Mouse (Mus musculus) lung, embryonic 15.5 days (tissue): Measurements from ENCODE around the gene Ugcg. TPM values are rescaled to one million over a fixed set of nuclear protein-coding genes. Genes with fewer than 3 reads are reported as not detected.
A peak's percentile ranks its signal among the peaks of the same experiment; 100 is the strongest.

Experiments
- ATAC-seq: fragments of 200-750 bp; cut with Nextera tagmentation; 2 replicates; pipeline ENCODE4 v1.8.0; 2017; ENCODE audit warnings: moderate number of reproducible peaks, borderline replicate concordance; ENCODE audit not compliant: low FRiP score, low TSS enrichment; ENCODE audit errors: extremely low read depth
- H3K27ac ChIP-seq: fragments of 300-500 bp; sonication (generic); 2 replicates; pipeline ENCODE4 v1.5.1; 2015; ENCODE audit warnings: moderate library complexity, mild to moderate bottlenecking, inconsistent platforms
- H3K27me3 ChIP-seq: fragments of 300-500 bp; sonication (generic); 2 replicates; pipeline ENCODE4 v1.6.1; 2015; ENCODE audit warnings: inconsistent platforms
- H3K36me3 ChIP-seq: fragments of 300-500 bp; sonication (generic); 2 replicates; pipeline ENCODE4 v1.6.1; 2015; ENCODE audit warnings: inconsistent platforms
- H3K4me1 ChIP-seq: fragments of 300-500 bp; sonication (generic); 2 replicates; pipeline ENCODE4 v1.6.1; 2015; ENCODE audit warnings: inconsistent platforms
- H3K4me2 ChIP-seq: fragments of 300-500 bp; sonication (generic); 2 replicates; pipeline ENCODE4 v1.6.1; 2015; ENCODE audit warnings: inconsistent platforms, mild to moderate bottlenecking, moderate library complexity
- H3K4me3 ChIP-seq: fragments of 300-500 bp; sonication (generic); 2 replicates; pipeline ENCODE4 v1.5.1; 2015; ENCODE audit warnings: mild to moderate bottlenecking, inconsistent platforms
- H3K9ac ChIP-seq: fragments of 300-500 bp; sonication (generic); 2 replicates; pipeline ENCODE4 v1.6.1; 2015; ENCODE audit warnings: inconsistent platforms
- H3K9me3 ChIP-seq: fragments of 300-500 bp; sonication (generic); 2 replicates; pipeline ENCODE4 v1.6.1; 2016; ENCODE audit warnings: inconsistent platforms
- WGBS: fragments of 180-500 bp; shearing (Covaris S2); methylation state at CpG from one replicate; pipeline ENCODE4 v1.1.7; 2015; 5-methylcytosine and 5-hydroxymethylcytosine counted together
- polyA plus RNA-seq: library from polyadenylated mRNA; unstranded; fragments of >200 nt; fragmentation: Nextera tagmentation; extraction: Ambion mirVana; gene quantifications from 2 replicates; pipeline ENCODE4 v1.2.1, GENCODE M21; 2015

Gene Ugcg
- polyA plus RNA-seq, 1 experiment from 2014 or later = 12.1 TPM

DNA sequence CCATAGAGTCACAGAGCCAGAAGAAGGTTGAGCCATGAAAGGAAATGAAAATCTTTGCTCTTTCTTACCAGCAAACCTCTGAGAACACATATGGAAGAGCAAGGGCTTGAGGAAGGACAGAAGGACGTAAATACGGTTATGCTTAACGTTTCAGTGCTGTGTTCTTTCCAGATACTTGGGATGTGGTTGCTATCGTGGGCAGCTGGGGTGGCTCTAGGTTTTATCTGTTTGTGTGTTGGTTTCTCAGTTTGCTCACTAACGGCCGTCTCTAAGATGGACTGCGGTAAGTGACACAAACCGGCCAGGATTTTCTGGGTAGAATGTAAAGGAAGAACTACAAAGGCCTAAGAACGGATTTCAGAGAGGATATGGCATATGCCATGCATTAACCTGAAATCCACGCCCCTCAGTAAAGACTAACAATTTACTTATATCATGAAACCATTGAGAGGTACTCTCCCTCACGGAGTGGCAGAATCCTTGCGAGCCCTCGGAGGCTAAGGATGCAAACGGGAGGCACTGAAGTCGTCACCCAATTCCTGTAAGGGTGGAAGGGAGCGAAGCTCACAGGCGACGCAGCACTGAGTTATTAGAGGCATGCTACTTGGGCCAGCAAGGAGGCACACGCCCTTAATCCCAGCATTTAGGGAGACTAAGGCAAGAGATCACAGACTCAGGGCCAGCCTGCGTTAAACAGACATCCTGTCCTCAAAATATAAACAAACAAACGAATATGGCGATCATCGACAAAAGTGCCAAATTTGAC, 45.6 kb downstream of the Ugcg start:
- Histone ChIP-seq H3K9me3 (no peaks in the 10 kb centered on the region), H3K27ac (no peak overlapping the region), H3K36me3 (no peaks in the 10 kb centered on the region), H3K9ac (no peak overlapping the region), H3K4me2 (no peak overlapping the region), H3K4me1 (peaks cover 8% of the 10 kb centered on the region), H3K27me3 (no peaks in the 10 kb centered on the region), H3K4me3 (no peak overlapping the region)
- no peak for ATAC-seq
- WGBS = 84% methylated on average over 23 of the region's 23 CpGs

GRCm38 (mm10) chr4:59236362-59236761, 47.3 kb downstream of the Ugcg start:
- no peak overlapping the region for H3K27ac ChIP-seq
- 90% methylated on average over 3 of the region's 3 CpGs for WGBS
- no peaks in the 10 kb centered on the region for H3K36me3 ChIP-seq
- ATAC-seq = no peak
- H3K9me3 ChIP-seq = no peaks in the 10 kb centered on the region
- no peak overlapping the region for H3K4me2 ChIP-seq
- peaks cover 11% of the 10 kb centered on the region for H3K4me1 ChIP-seq
- no peak overlapping the region for H3K9ac ChIP-seq
- no peaks in the 10 kb centered on the region for H3K27me3 ChIP-seq
- H3K4me3 ChIP-seq = no peak overlapping the region

GRCm38 (mm10) chr4:59238641-59239311, 49.7 kb downstream of the Ugcg start:
- Histone ChIP-seq H3K9me3 (no peaks in the 10 kb centered on the region), H3K27me3 (no peaks in the 10 kb centered on the region), H3K4me1 (peaks cover 7% of the 10 kb centered on the region; the same call in 1 of the 2 replicates), H3K27ac (peak overlapping the region; percentile 11; the same call in 1 of the 2 replicates), H3K4me3 (no peak overlapping the region), H3K4me2 (no peak overlapping the region), H3K36me3 (no peaks in the 10 kb centered on the region), H3K9ac (no peak overlapping the region)
- ATAC-seq = no peak
- 51% methylated on average over 9 of the region's 9 CpGs for WGBS

- no peaks in the 10 kb centered on the region for H3K36me3 ChIP-seq
- 19% methylated on average over 9 of the region's 9 CpGs for WGBS
- H3K4me3 ChIP-seq = no peak overlapping the region
- no peak for ATAC-seq
- peaks cover 7% of the 10 kb centered on the region; the same call in 1 of the 2 replicates for H3K4me1 ChIP-seq
- no peaks in the 10 kb centered on the region for H3K27me3 ChIP-seq
- no peak overlapping the region for H3K9ac ChIP-seq
- 0 out of 2 replicates have a peak overlapping the region, but pooled peaks have one; percentile 9 for H3K27ac ChIP-seq
- H3K4me2 ChIP-seq = no peak overlapping the region
- H3K9me3 ChIP-seq = no peaks in the 10 kb centered on the region
Measured at GRCm38 (mm10) chr4:59239312-59239728, 50.3 kb downstream of the Ugcg start.

DNA sequence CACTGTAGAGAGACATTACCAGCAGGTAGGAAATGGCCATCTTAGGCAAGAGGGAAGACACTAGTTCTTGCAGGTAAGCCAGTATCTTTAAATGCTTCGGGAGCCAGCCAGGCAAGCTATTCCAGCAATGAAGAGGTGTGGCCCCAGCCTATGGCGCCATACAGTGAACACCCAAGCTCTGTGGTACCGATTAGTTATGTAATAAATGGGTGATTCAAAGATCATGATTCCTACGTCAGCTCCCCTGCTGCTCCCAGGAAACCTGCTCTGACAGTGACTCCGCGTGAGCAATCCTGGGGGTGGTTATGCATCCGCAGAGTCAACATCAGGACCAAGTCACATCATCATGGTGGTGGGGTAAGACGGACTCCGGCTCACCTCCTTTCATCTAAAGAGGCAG, 51.1 kb downstream of the Ugcg start:
- Histone ChIP-seq H3K4me1 (peaks cover 7% of the 10 kb centered on the region; the same call in 1 of the 2 replicates), H3K9ac (no peak overlapping the region), H3K27me3 (no peaks in the 10 kb centered on the region), H3K36me3 (no peaks in the 10 kb centered on the region), H3K9me3 (no peaks in the 10 kb centered on the region), H3K4me2 (no peak overlapping the region), H3K4me3 (no peak overlapping the region), H3K27ac (no peak overlapping the region)
- 91% methylated on average over 9 of the region's 9 CpGs for WGBS
- ATAC-seq = no peak

GRCm38 (mm10) chr4:59241096-59241495, 52.0 kb downstream of the Ugcg start:
- H3K27ac ChIP-seq = no peak overlapping the region
- H3K9ac ChIP-seq = no peak overlapping the region
- WGBS = 89% methylated on average over 4 of the region's 4 CpGs
- H3K4me2 ChIP-seq = no peak overlapping the region
- H3K36me3 ChIP-seq = no peaks in the 10 kb centered on the region
- H3K4me1 ChIP-seq = peaks cover 7% of the 10 kb centered on the region; the same call in 1 of the 2 replicates
- H3K4me3 ChIP-seq = no peak overlapping the region
- H3K9me3 ChIP-seq = no peaks in the 10 kb centered on the region
- no peaks in the 10 kb centered on the region for H3K27me3 ChIP-seq
- ATAC-seq = no peak

- Histone ChIP-seq H3K9me3 (no peaks in the 10 kb centered on the region), H3K4me1 (peaks cover 7% of the 10 kb centered on the region; the same call in 1 of the 2 replicates), H3K4me3 (no peak overlapping the region), H3K27ac (no peak overlapping the region), H3K4me2 (no peak overlapping the region), H3K9ac (no peak overlapping the region), H3K27me3 (no peaks in the 10 kb centered on the region), H3K36me3 (no peaks in the 10 kb centered on the region)
- 85% methylated on average over 3 of the region's 3 CpGs for WGBS
- no peak for ATAC-seq
Measured at GRCm38 (mm10) chr4:59242221-59242620, 53.2 kb downstream of the Ugcg start.

DNA sequence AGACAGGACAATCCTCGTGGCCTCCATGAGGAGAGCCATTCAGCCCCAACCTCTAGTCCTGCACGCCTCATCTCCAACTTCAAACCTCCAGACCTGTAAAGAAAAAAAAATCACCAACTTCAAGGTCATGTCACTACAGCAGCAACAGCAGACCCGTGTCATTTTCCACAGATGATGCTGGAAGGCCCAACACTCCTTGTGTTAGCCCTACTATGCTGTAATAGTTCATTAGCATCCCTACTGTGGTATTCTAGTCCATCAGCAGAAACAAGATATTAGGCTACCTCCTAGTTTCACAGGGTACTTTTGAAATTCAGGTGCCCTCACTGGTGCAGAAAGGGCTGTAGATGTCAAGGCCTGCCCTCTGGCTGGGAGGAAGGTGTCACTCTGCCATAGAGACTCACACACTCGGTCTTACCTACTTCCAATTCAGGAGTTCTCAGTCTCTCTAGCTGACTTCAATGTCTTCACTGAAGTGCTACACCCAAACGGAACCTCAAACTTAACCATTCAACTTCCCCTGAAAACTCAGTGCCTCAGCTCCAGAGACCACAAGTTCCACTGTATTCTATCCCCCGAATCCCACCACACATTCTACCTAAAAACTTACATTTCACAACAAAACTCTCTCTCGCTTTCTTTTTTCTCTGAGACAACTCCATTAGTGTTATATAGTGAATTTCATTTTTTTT, 54.9 kb downstream of the Ugcg start:
- no peak for ATAC-seq
- Histone ChIP-seq H3K4me3 (no peak overlapping the region), H3K9ac (no peak overlapping the region), H3K27ac (no peak overlapping the region), H3K9me3 (no peaks in the 10 kb centered on the region), H3K4me2 (no peak overlapping the region), H3K4me1 (peaks cover 7% of the 10 kb centered on the region; the same call in 1 of the 2 replicates), H3K36me3 (no peaks in the 10 kb centered on the region), H3K27me3 (no peaks in the 10 kb centered on the region)
- WGBS = 73% methylated on average over 7 of the region's 7 CpGs

GRCm38 (mm10) chr4:59244791-59245555, 55.9 kb downstream of the Ugcg start:
- 54% methylated on average over 7 of the region's 7 CpGs for WGBS
- Histone ChIP-seq H3K4me2 (no peak overlapping the region), H3K36me3 (no peaks in the 10 kb centered on the region), H3K4me3 (no peak overlapping the region), H3K27ac (no peak overlapping the region), H3K27me3 (no peaks in the 10 kb centered on the region), H3K9me3 (no peaks in the 10 kb centered on the region), H3K9ac (no peak overlapping the region), H3K4me1 (no peaks in the 10 kb centered on the region; the same call in 1 of the 2 replicates)
- no peak for ATAC-seq

- H3K36me3 ChIP-seq = no peaks in the 10 kb centered on the region
- WGBS = 81% methylated on average over 4 of the region's 4 CpGs
- no peaks in the 10 kb centered on the region for H3K27me3 ChIP-seq
- no peak overlapping the region for H3K27ac ChIP-seq
- no peak overlapping the region for H3K4me3 ChIP-seq
- no peak overlapping the region for H3K4me2 ChIP-seq
- H3K9me3 ChIP-seq = no peaks in the 10 kb centered on the region
- no peaks in the 10 kb centered on the region; the same call in 1 of the 2 replicates for H3K4me1 ChIP-seq
- ATAC-seq = no peak
- no peak overlapping the region for H3K9ac ChIP-seq
Measured at GRCm38 (mm10) chr4:59245776-59246175, 56.7 kb downstream of the Ugcg start.

DNA sequence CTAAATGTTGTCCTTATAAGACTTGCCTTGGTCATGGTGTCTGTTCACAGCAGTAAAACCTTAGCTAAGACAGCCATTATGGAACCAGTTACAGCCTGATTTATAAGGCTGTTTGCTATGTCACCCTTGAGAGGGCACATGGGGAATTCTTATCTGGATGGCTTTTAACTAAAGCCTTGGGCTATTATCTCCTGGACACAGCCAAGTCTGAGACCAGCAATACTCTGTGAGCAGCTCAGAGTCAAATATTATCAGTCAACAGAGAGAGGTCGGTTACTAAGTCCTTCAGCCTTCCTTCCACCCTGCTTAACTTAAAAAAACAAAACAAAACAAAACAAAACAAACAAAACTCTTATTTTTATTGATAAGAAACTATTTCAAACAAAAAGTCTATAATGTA, 58.5 kb downstream of the Ugcg start:
- ATAC-seq = no peak
- no peak overlapping the region for H3K4me2 ChIP-seq
- no peaks in the 10 kb centered on the region for H3K27me3 ChIP-seq
- no peaks in the 10 kb centered on the region for H3K36me3 ChIP-seq
- H3K9me3 ChIP-seq = no peaks in the 10 kb centered on the region
- no peak overlapping the region for H3K27ac ChIP-seq
- H3K9ac ChIP-seq = no peak overlapping the region
- H3K4me1 ChIP-seq = peaks cover 4% of the 10 kb centered on the region; the same call in 1 of the 2 replicates
- H3K4me3 ChIP-seq = no peak overlapping the region
- WGBS = 39% methylated on average over 1 of the region's 1 CpGs
